Mouse (Mus musculus): Measurements from ENCODE around the gene Tnf. TPM values are rescaled to one million over a fixed set of nuclear protein-coding genes. Genes with fewer than 3 reads are reported as not detected.

The Tnf gene
- 0.33 and 0.36 TPM in 2 replicates for polyA plus RNA-seq (2016; fragmentation: Nextera tagmentation; extraction: Ambion mirVana)

- ATAC-seq, result no peak
- H3K9ac ChIP-seq, result no peak within 1 kb of the TSS; the same call in 1 of the 2 replicates
- H3K27ac ChIP-seq, result 0 out of 2 replicates have a peak within 1 kb of the TSS, but pooled peaks have one; percentile 24
- H3K4me3 ChIP-seq, result peak within 1 kb of the TSS; percentile 32
- 9% methylated on average over 13 of the region's 13 CpGs for WGBS (ENCODE audit: insufficient replicate concordance)
- H3K4me2 ChIP-seq, result peak within 1 kb of the TSS; percentile 44
- peaks cover 19% of the 10 kb centered on the region; the same call in 1 of the 2 replicates for H3K4me1 ChIP-seq
- peaks cover 73% of the 10 kb centered on the region for H3K27me3 ChIP-seq (replicated peaks)
- H3K36me3 ChIP-seq, result no peaks in the 10 kb centered on the region
- no peaks in the 10 kb centered on the region for H3K9me3 ChIP-seq (replicated peaks)
Observed at GRCm38 (mm10) chr17:35201787-35202186, at the start of gene Tnf. Tnf (minus strand) TSS chr17:35202007.

GRCm38 (mm10) chr17:35251162-35251719 is 49.4 kb upstream of the Tnf start:
- WGBS (ENCODE audit: insufficient replicate concordance), result 79% methylated on average over 15 of the region's 15 CpGs
- H3K27ac ChIP-seq, result no peak overlapping the region
- no peaks in the 10 kb centered on the region for H3K9me3 ChIP-seq (replicated peaks)
- H3K36me3 ChIP-seq, result peaks cover 82% of the 10 kb centered on the region
- H3K4me3 ChIP-seq, result no peak overlapping the region
- H3K4me1 ChIP-seq, result peaks cover 10% of the 10 kb centered on the region
- H3K9ac ChIP-seq, result no peak overlapping the region
- no peak overlapping the region for H3K4me2 ChIP-seq
- no peak for ATAC-seq
- 0 out of 2 replicates have a peak, but pooled peaks cover 1% of the 10 kb centered on the region for H3K27me3 ChIP-seq (replicated peaks)

GRCm38 (mm10) chr17:35250348-35251120 is 48.7 kb upstream of the Tnf start:
- no peak overlapping the region for H3K9ac ChIP-seq
- no peak overlapping the region for H3K4me3 ChIP-seq
- no peak overlapping the region for H3K4me2 ChIP-seq
- H3K4me1 ChIP-seq, result peaks cover 17% of the 10 kb centered on the region
- 85% methylated on average over 3 of the region's 3 CpGs for WGBS (ENCODE audit: insufficient replicate concordance)
- H3K9me3 ChIP-seq (replicated peaks), result no peaks in the 10 kb centered on the region
- H3K36me3 ChIP-seq, result peaks cover 89% of the 10 kb centered on the region
- no peak for ATAC-seq
- H3K27me3 ChIP-seq (replicated peaks), result no peaks in the 10 kb centered on the region
- no peak overlapping the region for H3K27ac ChIP-seq

- no peak for ATAC-seq
- H3K9ac ChIP-seq, result no peak overlapping the region
- WGBS (ENCODE audit: insufficient replicate concordance), result 84% methylated on average over 19 of the region's 19 CpGs
- peaks cover 98% of the 10 kb centered on the region for H3K36me3 ChIP-seq
- no peak overlapping the region for H3K4me2 ChIP-seq
- no peak overlapping the region for H3K27ac ChIP-seq
- H3K27me3 ChIP-seq (replicated peaks), result no peaks in the 10 kb centered on the region
- no peaks in the 10 kb centered on the region for H3K9me3 ChIP-seq (replicated peaks)
- no peak overlapping the region for H3K4me3 ChIP-seq
- H3K4me1 ChIP-seq, result peaks cover 26% of the 10 kb centered on the region
Observed at GRCm38 (mm10) chr17:35249451-35250197, 47.8 kb upstream of the Tnf start.

GRCm38 (mm10) chr17:35248986-35249385 is 47.2 kb upstream of the Tnf start:
- H3K27me3 ChIP-seq (replicated peaks), result no peaks in the 10 kb centered on the region
- no peak for ATAC-seq
- no peak overlapping the region for H3K9ac ChIP-seq
- H3K4me2 ChIP-seq, result no peak overlapping the region
- H3K4me3 ChIP-seq, result no peak overlapping the region
- peaks cover 32% of the 10 kb centered on the region for H3K4me1 ChIP-seq
- WGBS (ENCODE audit: insufficient replicate concordance), result 89% methylated on average over 14 of the region's 14 CpGs
- no peak overlapping the region for H3K27ac ChIP-seq
- H3K9me3 ChIP-seq (replicated peaks), result no peaks in the 10 kb centered on the region
- H3K36me3 ChIP-seq, result peaks cover 99% of the 10 kb centered on the region

- Histone ChIP-seq H3K9me3 (replicated peaks) (no peaks in the 10 kb centered on the region), H3K27me3 (replicated peaks) (no peaks in the 10 kb centered on the region), H3K9ac (no peak overlapping the region), H3K4me1 (peaks cover 44% of the 10 kb centered on the region), H3K4me3 (no peak overlapping the region), H3K4me2 (no peak overlapping the region), H3K27ac (no peak overlapping the region), H3K36me3 (peaks cover 91% of the 10 kb centered on the region)
- WGBS (ENCODE audit: insufficient replicate concordance), result 77% methylated on average over 7 of the region's 7 CpGs
- ATAC-seq, result no peak
Observed at GRCm38 (mm10) chr17:35247144-35247543, 45.3 kb upstream of the Tnf start.

- no peak for ATAC-seq
- H3K4me2 ChIP-seq, result peak overlapping the region; percentile 91; the same call in 1 of the 2 replicates
- H3K9me3 ChIP-seq (replicated peaks), result no peaks in the 10 kb centered on the region
- no peak overlapping the region; the same call in 1 of the 2 replicates for H3K9ac ChIP-seq
- H3K27me3 ChIP-seq (replicated peaks), result no peaks in the 10 kb centered on the region
- H3K36me3 ChIP-seq, result peaks cover 80% of the 10 kb centered on the region
- H3K4me1 ChIP-seq, result peaks cover 46% of the 10 kb centered on the region
- no peak overlapping the region for H3K4me3 ChIP-seq
- 0 out of 2 replicates have a peak overlapping the region, but pooled peaks have one; percentile 6 for H3K27ac ChIP-seq
- WGBS (ENCODE audit: insufficient replicate concordance), result 78% methylated on average over 15 of the region's 15 CpGs
Observed at GRCm38 (mm10) chr17:35245731-35246623, 44.2 kb upstream of the Tnf start.

GRCm38 (mm10) chr17:35244999-35245398 is 43.2 kb upstream of the Tnf start:
- Histone ChIP-seq H3K9me3 (replicated peaks) (no peaks in the 10 kb centered on the region), H3K27me3 (replicated peaks) (no peaks in the 10 kb centered on the region), H3K36me3 (peaks cover 71% of the 10 kb centered on the region), H3K4me3 (peak overlapping the region; percentile 88), H3K4me2 (peak overlapping the region; percentile 91), H3K9ac (peak overlapping the region; percentile 95; the same call in 1 of the 2 replicates), H3K4me1 (peaks cover 56% of the 10 kb centered on the region), H3K27ac (no peak overlapping the region)
- WGBS (ENCODE audit: insufficient replicate concordance), result 70% methylated on average over 2 of the region's 2 CpGs
- no peak for ATAC-seq

- ATAC-seq, result no peak
- Histone ChIP-seq H3K4me3 (peak overlapping the region; percentile 88), H3K36me3 (peaks cover 51% of the 10 kb centered on the region), H3K4me1 (peaks cover 60% of the 10 kb centered on the region), H3K9me3 (replicated peaks) (no peaks in the 10 kb centered on the region), H3K27ac (peak overlapping the region; percentile 94), H3K4me2 (peak overlapping the region; percentile 91), H3K9ac (peak overlapping the region; percentile 95), H3K27me3 (replicated peaks) (no peaks in the 10 kb centered on the region)
- 10% methylated on average over 16 of the region's 16 CpGs for WGBS (ENCODE audit: insufficient replicate concordance)
Observed at GRCm38 (mm10) chr17:35243086-35243485, 41.3 kb upstream of the Tnf start.

GRCm38 (mm10) chr17:35242015-35242941 is 40.5 kb upstream of the Tnf start:
- H3K4me1 ChIP-seq, result peaks cover 60% of the 10 kb centered on the region
- peak; percentile 56 for ATAC-seq
- H3K9ac ChIP-seq, result peak overlapping the region; percentile 95
- H3K4me3 ChIP-seq, result peak overlapping the region; percentile 88
- H3K9me3 ChIP-seq (replicated peaks), result no peaks in the 10 kb centered on the region
- peaks cover 43% of the 10 kb centered on the region for H3K36me3 ChIP-seq
- peak overlapping the region; percentile 94 for H3K27ac ChIP-seq
- H3K4me2 ChIP-seq, result peak overlapping the region; percentile 91
- WGBS (ENCODE audit: insufficient replicate concordance), result under 1% methylated on average over 55 of the region's 55 CpGs
- no peaks in the 10 kb centered on the region for H3K27me3 ChIP-seq (replicated peaks)

Data from liver, embryonic 12.5 days (tissue).